Mouse (Mus musculus): ENCODE results near the gene Tcp11x2.
A peak's percentile ranks its signal among the peaks of the same experiment; 100 is the strongest.

Gene Tcp11x2

DNA sequence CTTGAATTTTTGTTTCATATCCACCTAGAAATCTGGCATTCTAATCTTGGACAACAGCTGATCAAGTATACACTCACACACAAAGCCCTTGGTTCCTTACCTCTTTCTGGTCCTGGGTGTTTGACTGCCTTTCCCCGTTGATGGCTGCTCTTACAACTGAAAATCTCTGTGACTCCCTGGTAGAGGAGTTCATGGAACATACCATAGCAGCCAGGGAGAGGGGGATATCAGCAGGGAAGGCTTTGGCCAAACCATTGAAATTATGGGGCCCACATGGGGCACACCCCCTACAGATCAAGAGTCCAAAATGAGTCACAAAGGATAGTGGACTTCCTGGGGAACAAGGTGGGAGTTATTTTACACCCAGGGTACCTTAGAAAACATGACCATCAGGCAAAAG is at the start of gene Tcp11x2:
Tcp11x2 (minus strand) TSS at position 158 of the 400 bp plus-strand sequence.
- no peak for DNase-seq (ENCODE audit: extremely low spot score)

GRCm38 (mm10) chrX:135743056-135743355 is 49.4 kb upstream of the Tcp11x2 start:
- DNase-seq (ENCODE audit: extremely low spot score) = no peak

DNA sequence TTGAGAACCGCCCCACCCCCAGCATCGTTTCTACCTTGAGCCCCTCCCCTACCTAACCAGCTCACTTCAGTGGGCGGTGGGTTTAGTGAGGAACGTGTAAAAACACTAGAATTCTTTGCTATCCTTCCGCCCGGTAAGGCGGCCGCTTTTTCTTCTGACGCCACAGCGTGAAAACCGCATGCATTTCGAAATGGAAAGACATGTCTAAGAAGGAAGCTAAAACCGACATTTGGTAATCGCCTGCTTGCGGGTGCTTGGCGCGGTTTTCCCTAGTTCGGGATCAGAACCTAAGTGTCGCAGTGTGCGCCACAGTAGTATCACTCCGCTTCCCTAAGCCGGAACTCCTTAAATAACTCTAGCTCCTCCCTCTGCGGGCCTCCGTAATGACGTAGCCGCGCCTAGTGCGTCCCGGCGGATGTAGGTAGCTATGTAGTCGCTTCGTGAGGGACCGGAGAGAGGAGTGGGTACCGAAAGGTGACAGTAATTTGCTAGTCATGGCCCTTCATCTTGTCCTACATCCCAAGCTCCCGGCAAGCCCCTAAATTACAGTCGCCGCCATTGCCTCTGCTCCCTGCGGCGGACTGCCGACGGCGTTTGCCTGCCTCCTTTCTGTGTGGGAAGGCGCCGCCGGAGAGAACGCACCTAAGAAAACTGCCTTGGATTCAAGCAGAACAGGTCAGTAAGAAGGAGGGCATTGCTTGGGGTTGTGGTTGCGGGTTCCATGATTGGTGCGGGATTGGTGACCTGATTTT is 48.9 kb upstream of the Tcp11x2 start, which contains the start of the genes Armcx5 and Gprasp1:
Armcx5 (plus strand) TSS at position 430 of the 752 bp plus-strand sequence.
Gprasp1 (plus strand) TSS at position 430 of the 752 bp plus-strand sequence.
- peak; percentile 82 for DNase-seq (ENCODE audit: extremely low spot score)

DNA sequence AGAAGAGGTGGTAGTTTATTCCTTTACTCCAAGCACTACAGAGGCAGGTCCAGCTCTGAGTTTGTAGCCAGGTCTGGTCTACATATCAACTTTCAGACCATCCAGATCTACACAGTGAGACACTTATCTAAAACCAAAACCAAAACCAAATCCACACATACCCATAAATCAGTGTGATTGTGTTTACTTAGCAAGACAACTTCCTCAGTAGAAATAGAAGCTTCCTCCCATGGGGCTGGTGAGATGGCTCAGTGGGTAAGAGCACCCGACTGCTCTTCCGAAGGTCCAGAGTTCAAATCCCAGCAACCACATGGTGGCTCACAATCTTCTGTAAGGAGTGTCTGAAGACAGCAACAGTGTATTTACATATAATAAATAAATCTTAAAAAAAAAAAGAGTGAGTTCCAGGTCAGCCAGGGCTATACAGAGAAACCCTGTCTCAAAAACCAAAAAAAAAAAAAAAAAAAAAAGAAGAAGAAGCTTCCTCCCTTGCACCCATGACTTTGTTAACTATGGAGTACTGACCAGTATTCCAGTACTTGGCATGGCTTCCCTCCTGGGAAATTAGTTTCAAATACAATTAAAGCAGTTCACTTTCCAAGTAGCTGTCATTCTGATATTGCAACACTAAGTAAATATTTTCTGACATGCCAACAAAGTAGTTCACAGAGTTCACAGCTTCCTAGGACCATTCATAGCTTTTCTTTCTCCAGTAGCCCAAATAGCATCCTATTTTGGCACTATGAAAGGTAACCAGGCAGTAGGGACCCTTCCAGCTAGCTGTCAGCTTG is 45.3 kb upstream of the Tcp11x2 start:
- DNase-seq (ENCODE audit: extremely low spot score) = no peak

- DNase-seq (ENCODE audit: extremely low spot score) = no peak
These were observed 31.6 kb upstream of the Tcp11x2 start, which contains the start of gene Tmsb15a for GRCm38 (mm10) chrX:135725161-135725560. TSS of gene Tmsb15a (minus strand) at chrX:135725261.

DNA sequence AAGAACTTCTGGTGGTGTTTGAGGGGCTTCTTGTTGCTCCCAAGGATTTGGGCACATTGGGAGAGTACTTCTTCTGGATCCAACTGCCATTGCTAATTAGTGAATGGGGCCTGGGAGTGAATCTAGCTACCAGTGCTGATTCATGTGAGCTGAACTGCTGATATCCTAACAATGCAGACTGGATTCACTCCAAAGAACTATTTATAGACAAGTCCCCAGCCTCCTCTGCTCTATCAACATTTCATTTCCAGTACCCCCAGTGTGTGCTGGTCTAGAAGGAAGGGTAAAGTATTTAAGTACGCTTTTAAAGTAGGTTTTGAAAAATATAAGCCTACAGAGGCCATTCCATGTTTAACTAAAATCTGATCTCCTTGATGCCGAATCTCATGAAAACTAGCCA is 19.3 kb upstream of the Tcp11x2 start:
- no peak for DNase-seq (ENCODE audit: extremely low spot score)

DNA sequence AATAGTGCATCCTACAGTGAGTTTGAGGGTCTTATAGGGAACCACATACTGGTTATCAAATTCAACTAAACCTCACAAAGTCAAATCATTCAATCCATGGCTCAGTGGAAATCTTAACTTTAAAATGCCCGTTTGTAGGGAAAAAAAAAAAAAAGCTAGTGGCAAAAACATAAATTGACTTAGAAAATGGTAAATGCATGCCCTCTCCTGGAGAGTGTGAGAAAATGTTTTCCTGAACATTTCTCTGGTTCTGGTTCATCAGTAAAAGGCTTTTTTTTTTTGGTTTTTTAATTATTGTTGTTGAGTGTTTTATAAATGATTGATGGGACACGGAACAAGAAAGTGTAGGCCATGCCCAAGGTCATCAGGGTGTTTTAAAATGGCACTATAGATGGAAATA is 10.8 kb upstream of the Tcp11x2 start:
- no peak for DNase-seq (ENCODE audit: extremely low spot score)

GRCm38 (mm10) chrX:135703111-135703510 is 9.5 kb upstream of the Tcp11x2 start:
- DNase-seq (ENCODE audit: extremely low spot score) = no peak

GRCm38 (mm10) chrX:135687802-135688201 is 5.8 kb downstream of the Tcp11x2 start:
- no peak for DNase-seq (ENCODE audit: extremely low spot score)

DNA sequence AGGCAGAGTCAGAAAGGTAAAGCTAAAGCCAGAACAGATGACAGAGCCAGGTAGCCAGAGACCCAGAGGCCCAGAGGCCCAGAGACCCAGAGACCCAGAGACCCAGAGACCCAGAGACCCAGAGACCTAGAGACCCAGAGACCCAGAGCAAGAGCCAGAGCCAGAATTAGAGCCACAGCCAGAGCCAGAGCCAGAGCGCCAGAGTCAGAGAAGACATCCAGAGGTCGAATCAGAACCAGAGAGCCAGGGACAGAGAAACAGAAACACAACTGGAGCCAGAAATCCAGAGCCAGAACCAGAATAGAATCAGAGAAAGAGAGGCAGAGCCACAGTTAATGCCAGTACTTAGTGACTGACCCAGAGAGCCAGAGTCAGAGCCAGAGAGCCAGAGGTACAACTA is 11.7 kb downstream of the Tcp11x2 start:
- no peak for DNase-seq (ENCODE audit: extremely low spot score)

DNA sequence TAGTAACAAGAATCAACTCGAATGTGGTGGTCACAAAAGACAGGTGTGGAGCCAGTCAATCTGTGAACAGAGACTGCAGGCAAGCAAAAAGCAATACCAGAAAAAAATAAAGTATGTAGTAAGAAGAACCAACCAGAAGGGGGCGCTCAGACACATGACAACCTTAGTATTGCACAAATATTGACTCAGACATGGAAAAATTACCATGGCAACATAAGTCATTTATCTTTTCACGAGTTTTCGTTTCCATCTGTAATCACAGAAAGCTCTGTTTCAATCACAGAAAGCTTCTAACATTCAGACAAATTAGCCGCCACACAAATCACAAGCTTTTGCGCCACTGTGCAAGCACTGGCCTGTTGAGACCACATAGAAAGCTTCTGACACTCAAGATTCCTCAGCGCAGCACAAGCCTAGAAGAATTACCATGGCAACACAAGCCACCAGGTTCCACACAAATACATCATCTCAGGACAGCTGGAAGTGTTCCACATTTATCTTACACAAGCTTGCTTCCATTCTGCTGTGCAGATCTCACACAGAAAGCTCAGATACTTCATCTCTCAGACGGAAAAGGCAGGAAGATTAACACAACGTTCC is 41.3 kb downstream of the Tcp11x2 start:
- peak; percentile 4 for DNase-seq (ENCODE audit: extremely low spot score)

DNA sequence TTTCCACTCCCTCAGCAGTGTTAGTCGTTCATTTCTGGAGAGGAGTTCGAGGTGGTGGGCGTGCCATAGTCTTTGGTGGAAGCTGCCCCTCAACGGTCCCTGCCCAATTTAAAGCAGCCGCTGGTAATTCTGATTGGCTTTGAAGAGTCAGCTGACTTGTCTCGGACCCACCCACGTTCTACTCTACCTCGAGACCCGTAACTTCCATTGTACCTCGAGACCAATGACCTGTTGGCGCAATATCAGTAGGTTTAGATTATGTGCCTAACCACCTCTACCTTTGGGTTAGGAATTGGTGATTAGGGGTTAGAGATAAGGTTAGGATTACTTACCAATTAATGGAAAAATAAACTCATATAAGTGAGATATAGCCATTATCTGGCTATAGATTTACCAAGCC is 66.0 kb downstream of the Tcp11x2 start, which contains the start of gene Prame:
Prame (minus strand) TSS at position 101 of the 400 bp plus-strand sequence.
- DNase-seq (ENCODE audit: extremely low spot score) = no peak
